Mouse (Mus musculus) ES-Bruce4 (cell line): ENCODE measurements around the gene Wwtr1. TPM values are rescaled to one million over a fixed set of nuclear protein-coding genes. Genes with fewer than 3 reads are reported as not detected.
A peak's percentile ranks its signal among the peaks of the same experiment; 100 is the strongest.

Experiments used
- H3K27ac ChIP-seq: 2 replicates; pipeline ENCODE4 v1.5.1; 2012; ENCODE audit warnings: low read length, inconsistent platforms; ENCODE audit not compliant: insufficient read depth
- H3K27me3 ChIP-seq: 2 replicates; pipeline ENCODE4 v1.6.1; 2012; ENCODE audit warnings: mild to moderate bottlenecking, low read length, inconsistent platforms; ENCODE audit not compliant: control insufficient read depth, poor library complexity, insufficient read depth, severe bottlenecking
- H3K36me3 ChIP-seq: 2 replicates; pipeline ENCODE4 v1.6.1; 2012; ENCODE audit warnings: inconsistent platforms, mild to moderate bottlenecking, low read length, moderate library complexity; ENCODE audit not compliant: control insufficient read depth, poor library complexity, insufficient read depth, severe bottlenecking
- H3K4me1 ChIP-seq: one replicate; pipeline ENCODE4 v1.8.1; 2011; ENCODE audit warnings: low read length; ENCODE audit not compliant: control insufficient read depth, insufficient read depth
- H3K4me3 ChIP-seq: 2 replicates; pipeline ENCODE4 v1.5.1; 2011; ENCODE audit warnings: low read depth, mild to moderate bottlenecking, low read length
- H3K9ac ChIP-seq: 2 replicates; pipeline ENCODE4 v1.6.1; 2012; ENCODE audit warnings: low read depth, mild to moderate bottlenecking, inconsistent platforms; ENCODE audit not compliant: poor library complexity, severe bottlenecking
- H3K9me3 ChIP-seq: replicated peaks from 2 replicates; pipeline ENCODE4 v1.6.1; 2012; ENCODE audit warnings: mild to moderate bottlenecking, low read length, inconsistent platforms; ENCODE audit not compliant: control insufficient read depth, poor library complexity, insufficient read depth, severe bottlenecking
- CTCF ChIP-seq: IDR thresholded peaks from one replicate; pipeline ENCODE4 v1.8.1; 2011; ENCODE audit warnings: low read depth, low read length
- EP300 ChIP-seq: IDR thresholded peaks from 2 replicates; pipeline ENCODE4 v1.6.1; 2011; ENCODE audit warnings: low read depth, low read length; ENCODE audit not compliant: insufficient read depth
- POLR2A ChIP-seq: IDR thresholded peaks from one replicate; pipeline ENCODE4 v1.8.1; 2011; ENCODE audit warnings: low read length; ENCODE audit not compliant: insufficient read depth
- polyA plus RNA-seq: library from polyadenylated mRNA; stranded (reverse); fragments of >200 nt; gene quantifications from 2 replicates; pipeline ENCODE4 v1.2.4, GENCODE M21; 2011; ENCODE audit warnings: low read depth; ENCODE audit not compliant: missing spikeins, insufficient read depth, insufficient read length

Wwtr1 gene
- polyA plus RNA-seq, 1 experiment: 43.7 TPM

DNA sequence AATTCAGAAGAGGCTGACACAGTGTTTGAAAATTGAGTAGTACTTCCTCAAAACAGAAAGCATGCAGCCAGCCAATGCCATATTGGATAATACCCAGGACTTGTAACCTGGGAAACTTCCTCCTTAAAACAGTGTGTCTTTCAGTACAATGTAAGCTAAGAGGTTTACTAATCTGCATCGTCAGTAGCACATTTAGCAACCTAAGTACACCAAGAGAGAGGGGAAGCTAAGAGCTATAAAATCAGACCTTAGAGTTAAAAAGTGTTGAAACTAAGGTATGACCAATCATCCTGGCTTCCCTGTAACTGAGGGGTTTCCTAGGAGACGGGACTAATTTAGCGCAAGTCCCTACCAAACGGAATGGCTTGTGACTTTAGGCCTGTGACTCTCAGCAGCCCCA is 89.6 kb downstream of the Wwtr1 start:
- no peaks in the 10 kb centered on the region for H3K4me1 ChIP-seq
- H3K36me3 ChIP-seq: no peaks in the 10 kb centered on the region
- TF ChIP-seq CTCF: no peak
- TF ChIP-seq POLR2A: no peak
- no peak for TF ChIP-seq EP300
- H3K27me3 ChIP-seq: no peaks in the 10 kb centered on the region; the same call in 1 of the 2 replicates
- H3K4me3 ChIP-seq: no peak overlapping the region
- H3K27ac ChIP-seq: no peak overlapping the region
- no peak overlapping the region for H3K9ac ChIP-seq
- no peaks in the 10 kb centered on the region for H3K9me3 ChIP-seq

DNA sequence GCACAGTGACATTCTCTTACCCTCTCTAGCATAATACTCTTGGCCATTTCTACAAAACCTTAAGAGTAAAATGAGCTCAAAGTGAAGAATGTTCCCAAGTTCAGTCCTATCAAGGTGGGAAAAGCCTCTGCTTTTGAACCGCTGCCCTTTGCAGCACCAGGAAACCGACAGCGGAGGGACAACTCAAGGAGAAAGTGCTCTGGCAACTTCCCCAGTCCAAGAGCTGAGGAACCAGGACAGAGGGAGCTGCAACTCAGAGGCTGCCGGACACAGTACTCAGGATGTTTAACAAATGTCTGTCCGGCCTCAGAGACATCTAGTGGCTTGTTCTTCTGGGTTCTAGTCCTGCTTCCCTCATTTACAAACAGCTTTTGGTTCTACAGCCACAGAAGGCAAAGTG is 93.7 kb downstream of the Wwtr1 start:
- H3K9me3 ChIP-seq: no peaks in the 10 kb centered on the region
- no peak overlapping the region for H3K9ac ChIP-seq
- no peak overlapping the region for H3K27ac ChIP-seq
- no peaks in the 10 kb centered on the region; the same call in 1 of the 2 replicates for H3K27me3 ChIP-seq
- no peak overlapping the region for H3K4me3 ChIP-seq
- no peak for TF ChIP-seq EP300
- no peak for TF ChIP-seq CTCF
- no peak for TF ChIP-seq POLR2A
- no peaks in the 10 kb centered on the region for H3K36me3 ChIP-seq
- no peaks in the 10 kb centered on the region for H3K4me1 ChIP-seq

DNA sequence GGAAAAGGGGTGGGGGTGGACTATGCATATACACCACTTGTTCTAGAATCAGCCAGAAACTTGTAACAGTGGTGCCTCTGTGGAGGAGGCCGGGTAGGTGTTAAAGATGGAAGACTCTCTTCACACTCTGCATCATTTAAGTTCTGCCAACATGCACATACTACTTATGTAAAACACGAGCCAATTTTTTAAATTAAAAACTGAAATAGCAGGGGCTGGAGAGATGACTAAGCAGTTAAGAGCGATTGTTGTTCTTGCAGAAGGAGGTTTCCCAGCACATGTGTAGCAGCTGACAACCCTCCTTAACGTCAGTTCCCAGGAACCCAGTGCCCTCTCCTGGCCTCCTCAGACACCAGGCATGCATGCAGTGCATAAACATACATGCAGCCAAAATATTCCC is 95.1 kb downstream of the Wwtr1 start:
- no peak overlapping the region for H3K27ac ChIP-seq
- no peaks in the 10 kb centered on the region for H3K9me3 ChIP-seq
- H3K9ac ChIP-seq: no peak overlapping the region
- H3K36me3 ChIP-seq: no peaks in the 10 kb centered on the region
- no peaks in the 10 kb centered on the region for H3K4me1 ChIP-seq
- no peaks in the 10 kb centered on the region for H3K27me3 ChIP-seq
- no peak overlapping the region for H3K4me3 ChIP-seq
- TF ChIP-seq POLR2A (no peak), EP300 (no peak)

DNA sequence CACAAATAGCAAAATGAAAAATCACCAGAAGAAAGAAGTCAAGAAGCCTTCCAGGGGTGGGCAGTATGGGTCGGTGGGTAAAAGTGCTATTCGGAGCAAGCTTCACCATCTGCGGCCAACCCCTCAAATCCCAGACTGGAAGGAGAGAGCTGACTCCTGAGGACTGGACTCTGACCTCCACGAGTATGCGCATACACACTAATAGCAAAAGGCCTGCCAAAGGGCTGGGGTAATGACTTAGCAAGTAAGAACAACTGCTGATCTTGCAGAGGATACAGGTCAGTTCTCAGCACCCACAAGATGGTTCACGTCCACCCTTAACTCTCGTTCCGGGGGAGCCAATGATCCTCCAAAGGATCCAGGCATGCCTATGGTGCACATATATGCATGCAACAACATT is 101.3 kb downstream of the Wwtr1 start:
- H3K9ac ChIP-seq: no peak overlapping the region
- H3K9me3 ChIP-seq: no peaks in the 10 kb centered on the region
- no peaks in the 10 kb centered on the region for H3K36me3 ChIP-seq
- no peaks in the 10 kb centered on the region for H3K27me3 ChIP-seq
- H3K4me1 ChIP-seq: peaks cover 2% of the 10 kb centered on the region
- no peak overlapping the region for H3K27ac ChIP-seq
- TF ChIP-seq EP300 (no peak), POLR2A (no peak), CTCF (no peak)
- no peak overlapping the region for H3K4me3 ChIP-seq

DNA sequence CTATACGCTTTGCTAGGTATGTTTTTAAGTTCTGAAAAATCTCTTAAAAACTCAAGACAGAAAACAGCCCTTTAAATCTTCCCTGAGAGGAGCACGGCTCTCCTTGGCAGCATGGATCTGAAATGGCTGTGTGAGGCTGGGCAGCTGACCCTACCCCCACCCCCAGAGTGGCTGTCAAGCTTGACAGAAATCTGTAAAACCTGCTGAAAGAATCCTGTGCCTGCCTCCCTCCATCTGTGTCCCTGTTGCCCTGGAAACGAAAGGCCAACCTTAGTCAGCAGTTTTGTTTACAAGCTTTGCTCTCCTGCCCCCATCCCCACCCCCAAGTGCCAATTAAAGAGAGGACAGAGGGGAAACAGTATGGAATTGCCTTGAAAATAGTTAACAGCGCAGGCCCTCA is 103.3 kb downstream of the Wwtr1 start:
- Histone ChIP-seq H3K9me3 (no peaks in the 10 kb centered on the region), H3K27me3 (no peaks in the 10 kb centered on the region), H3K4me1 (peaks cover 2% of the 10 kb centered on the region), H3K36me3 (no peaks in the 10 kb centered on the region), H3K9ac (no peak overlapping the region), H3K27ac (no peak overlapping the region), H3K4me3 (no peak overlapping the region)
- TF ChIP-seq EP300: no peak
- TF ChIP-seq POLR2A: no peak
- no peak for TF ChIP-seq CTCF

DNA sequence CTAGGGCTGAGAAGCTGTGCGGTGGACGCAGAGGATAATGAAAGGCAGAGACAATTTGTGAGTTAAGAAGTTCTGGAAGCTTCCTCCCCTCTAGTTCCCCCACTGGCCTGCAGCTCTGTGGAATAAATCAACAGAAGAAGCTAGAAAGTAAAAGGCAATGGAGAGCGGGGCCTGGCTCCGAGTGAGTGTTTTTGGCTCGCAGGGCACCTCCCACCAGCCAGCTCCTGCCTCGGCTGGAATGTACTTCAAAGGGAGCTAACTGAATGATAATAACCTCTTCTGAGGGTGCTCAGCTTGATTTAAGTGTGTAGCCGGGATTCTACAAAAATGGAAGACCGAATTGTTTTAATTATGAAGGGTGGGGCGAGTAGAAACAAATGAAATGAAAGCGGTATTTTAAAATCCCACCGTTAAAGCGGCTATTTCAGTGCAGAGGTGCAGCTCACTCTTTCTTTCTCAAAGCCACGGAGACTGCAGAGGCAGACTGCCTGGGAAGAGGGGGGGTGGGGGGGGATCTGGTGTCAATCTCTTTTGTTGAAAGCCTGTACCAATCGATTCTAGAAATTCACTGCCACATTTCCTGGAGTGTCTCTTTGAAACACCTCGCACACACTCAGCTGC is 104.6 kb downstream of the Wwtr1 start:
- H3K9ac ChIP-seq: no peak overlapping the region
- H3K27ac ChIP-seq: 0 out of 2 replicates have a peak overlapping the region, but pooled peaks have one; percentile 2

More for the DNA sequence above, 104.6 kb downstream of the Wwtr1 start:
- TF ChIP-seq POLR2A: no peak
- TF ChIP-seq CTCF: no peak
- TF ChIP-seq EP300: no peak
- Histone ChIP-seq H3K36me3 (no peaks in the 10 kb centered on the region), H3K4me1 (peaks cover 2% of the 10 kb centered on the region), H3K27me3 (no peaks in the 10 kb centered on the region), H3K9me3 (no peaks in the 10 kb centered on the region), H3K4me3 (no peak overlapping the region)
